Mouse (Mus musculus) brain, embryonic 14.5 days (tissue): ENCODE measurements around the gene Hdac11.

Experiments used
- CTCF ChIP-seq: fragments of 200-500 bp; IDR thresholded peaks from 2 replicates; pipeline ENCODE4 v1.5.1; 2012; ENCODE audit warnings: inconsistent platforms, mild to moderate bottlenecking, moderate library complexity, borderline replicate concordance; ENCODE audit not compliant: insufficient read depth, insufficient read length; ENCODE audit errors: extremely low read depth
- POLR2A ChIP-seq: fragments of 200-500 bp; IDR thresholded peaks from 2 replicates; pipeline ENCODE4 v1.6.1; 2012; ENCODE audit warnings: mild to moderate bottlenecking, inconsistent platforms, borderline replicate concordance; ENCODE audit not compliant: poor library complexity, insufficient read depth, insufficient read length, severe bottlenecking; ENCODE audit errors: extremely low read depth

GRCm38 (mm10) chr6:91125228-91125585 is 31.3 kb upstream of the Hdac11 start:
- TF ChIP-seq POLR2A (no peak), CTCF (no peak)
